20 mouse cellular contexts compared by ENCODE assay signal in the genomic region with DNA sequence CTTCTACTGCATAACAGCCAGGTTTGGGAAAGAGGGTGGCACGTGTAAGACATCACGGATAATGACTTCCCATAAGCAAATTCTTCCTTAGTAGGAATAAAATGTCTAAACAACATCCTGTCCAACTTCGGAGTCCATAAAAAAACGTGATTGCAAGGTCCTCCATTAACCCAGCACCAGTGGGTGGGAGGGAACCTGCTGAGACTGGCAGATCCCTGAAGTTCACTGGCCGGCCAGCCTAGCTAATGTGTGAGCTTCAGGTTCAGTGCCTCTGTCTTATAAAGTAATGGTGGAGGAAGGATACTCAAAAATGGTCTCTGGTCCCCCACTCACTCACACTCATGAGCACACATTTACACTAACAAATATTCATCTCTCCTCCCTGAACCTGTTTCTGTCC. TPM values are rescaled to one million over a fixed set of nuclear protein-coding genes. Genes with fewer than 3 reads are reported as not detected.
DNase-seq lines count a peak whose midpoint lies in the region; ATAC-seq and TF ChIP-seq lines count a peak whose summit lies in the region.
"Had no signal": no experiment of that assay in that cellular context is flagged by ENCODE, and none has a peak within 500 bp of the region (broad histone marks: within the 10 kb centered on the region; RNA-seq: fewer than 3 reads in every experiment).

No protein-coding gene starts in this region.

- H3K4me2 ChIP-seq in kidney, embryonic 16.5 days (replicated peaks; ENCODE audit: low read depth, low read length): no peak overlapping the region
- H3K4me2 ChIP-seq: hindbrain, embryonic 13.5 days had no signal

- no peak overlapping the region for H3K4me3 ChIP-seq in kidney, adult 2 months (ENCODE audit: insufficient read depth, low read depth, low read length)
- H3K4me3 ChIP-seq in kidney, embryonic 16.5 days (ENCODE audit: low read length): no peak overlapping the region
- H3K4me3 ChIP-seq: embryonic facial prominence, embryonic 10.5 days; heart, embryonic 10.5 days; hindbrain, embryonic 13.5 days had no signal

- H3K9me3 ChIP-seq in kidney, embryonic 16.5 days (ENCODE audit: low read length): no peaks in the 10 kb centered on the region
- H3K9me3 ChIP-seq: embryonic facial prominence, embryonic 10.5 days; heart, embryonic 10.5 days; hindbrain, embryonic 13.5 days had no signal

- DNase-seq in kidney, adult 18-20 months: peak; percentile 37
- DNase-seq in kidney, adult 2 months: peak; percentile 83
- DNase-seq in kidney, postnatal 25 days: peak; percentile 66 to 87
- no peak for DNase-seq in lung, postnatal 10 days
- DNase-seq: adrenal gland, adult 2 months; adrenal gland, postnatal 25 days; cerebellum, adult 18-20 months; cerebellum, adult 9-11 months; gastrocnemius, postnatal 10 days; heart, adult 18-20 months; heart, postnatal 10 days had no signal

- WGBS in kidney, adult 2 months: 15% methylated on average over 5 of the region's 5 CpGs
- WGBS in kidney, embryonic 16.5 days: 55% methylated on average over 5 of the region's 5 CpGs

- ATAC-seq in kidney, embryonic 16.5 days (ENCODE audit: low FRiP score, low TSS enrichment): no peak
- ATAC-seq in frontal cortex, adult (ENCODE audit: low TSS enrichment): no peak
- ATAC-seq in megakaryocyte, adult 5-6 weeks (ENCODE audit: poor library complexity, severe bottlenecking): no peak
- ATAC-seq: forebrain, embryonic 14.5 days had no signal

- TF ChIP-seq POLR2A in kidney, adult 2 months (IDR thresholded peaks at IDR 0.05; ENCODE audit: low read depth, low read length): no peak

- no peak for TF ChIP-seq CTCF in kidney, adult 2 months (conservative IDR thresholded peaks at IDR 0.05; ENCODE audit: insufficient read depth, insufficient read length, low read depth, low read length)

- peaks cover 40% of the 10 kb centered on the region; the same call in 1 of the 2 replicates for H3K4me1 ChIP-seq in kidney, adult 2 months (ENCODE audit: control insufficient read depth, insufficient read depth, low read length)
- H3K4me1 ChIP-seq in kidney, embryonic 16.5 days (ENCODE audit: insufficient read depth, low read length): peaks cover 20% of the 10 kb centered on the region
- H3K4me1 ChIP-seq: heart, embryonic 10.5 days had no signal

- no peak overlapping the region for H3K9ac ChIP-seq in kidney, embryonic 16.5 days (replicated peaks; ENCODE audit: low read length)
- H3K9ac ChIP-seq: hindbrain, embryonic 13.5 days had no signal

- peak overlapping the region; percentile 100 for H3K27ac ChIP-seq in kidney, adult 2 months (ENCODE audit: insufficient read depth, low read depth, low read length)
- peak overlapping the region; percentile 70; the same call in 1 of the 2 replicates for H3K27ac ChIP-seq in kidney, embryonic 16.5 days (ENCODE audit: low read length)
- H3K27ac ChIP-seq: embryonic facial prominence, embryonic 10.5 days; heart, embryonic 10.5 days; hindbrain, embryonic 13.5 days had no signal

- no peaks in the 10 kb centered on the region for H3K36me3 ChIP-seq in kidney, adult 2 months (ENCODE audit: control insufficient read depth, insufficient read depth, low read length)
- no peaks in the 10 kb centered on the region for H3K36me3 ChIP-seq in kidney, embryonic 16.5 days (ENCODE audit: insufficient read depth, low read length)
- H3K36me3 ChIP-seq: embryonic facial prominence, embryonic 10.5 days; heart, embryonic 10.5 days; hindbrain, embryonic 13.5 days had no signal

- H3K27me3 ChIP-seq in kidney, adult 2 months (replicated peaks; ENCODE audit: control insufficient read depth, insufficient read depth, low read length): no peaks in the 10 kb centered on the region
- no peaks in the 10 kb centered on the region for H3K27me3 ChIP-seq in kidney, embryonic 16.5 days (ENCODE audit: insufficient read depth, low read length)
- H3K27me3 ChIP-seq: hindbrain, embryonic 13.5 days had no signal

RNA-seq across cellular contexts. Expression of gene C1qtnf3, which starts 3.0 kb away (rescaled TPM):
- polyA plus RNA-seq in kidney, adult 2 months (2012; rRNA removed): 22.3 and 22.4 TPM in 2 replicates
- 12.3 and 15.1 TPM in 2 replicates for polyA plus RNA-seq in kidney, embryonic 16.5 days (2015; fragmentation: Nextera tagmentation; extraction: Ambion mirVana)
- total RNA-seq in megakaryocyte, adult 5-6 weeks (2015): not detected in 2 replicates
- total RNA-seq in megakaryocyte, adult 5-6 weeks (2017): not detected in 2 replicates
- total RNA-seq: heart, adult 18-20 months; hematopoietic stem cell, adult 5-6 weeks had no signal

RNA-seq across cellular contexts. Expression of gene Amacr, which starts 26.4 kb away (rescaled TPM):
- polyA plus RNA-seq in kidney, adult 2 months (2012; rRNA removed): 66.9 and 71.9 TPM in 2 replicates
- 37.1 and 44.4 TPM in 2 replicates for polyA plus RNA-seq in kidney, embryonic 16.5 days (2015; fragmentation: Nextera tagmentation; extraction: Ambion mirVana)
- 0.98 and 1.1 TPM in 2 replicates for total RNA-seq in megakaryocyte, adult 5-6 weeks (2015)
- total RNA-seq in megakaryocyte, adult 5-6 weeks (2017): 0.61 and 2.2 TPM in 2 replicates

RNA-seq across cellular contexts. Expression of gene Slc45a2, which starts 45.4 kb away (rescaled TPM):
- 0.14 and 0.16 TPM in 2 replicates for polyA plus RNA-seq in kidney, adult 2 months (2012; rRNA removed)
- 0.05 TPM in 1 of 2 replicates, not detected in the other for polyA plus RNA-seq in kidney, embryonic 16.5 days (2015; fragmentation: Nextera tagmentation; extraction: Ambion mirVana)
- total RNA-seq in megakaryocyte, adult 5-6 weeks (2015): not detected in 2 replicates
- total RNA-seq in megakaryocyte, adult 5-6 weeks (2017): not detected in 2 replicates
- total RNA-seq: adrenal gland, adult 2 months; adrenal gland, postnatal 25 days; gastrocnemius, postnatal 10 days; heart, adult 18-20 months; heart, postnatal 10 days; hematopoietic stem cell, adult 5-6 weeks had no signal
- polyA plus RNA-seq: forebrain, embryonic 14.5 days; heart, embryonic 14.5 days had no signal
